8 mouse cellular contexts compared by ENCODE assay signal in genomic region chr3:34081929-34082328, GRCm38 (mm10). TPM values are rescaled to one million over a fixed set of nuclear protein-coding genes. Genes with fewer than 3 reads are reported as not detected.
DNase-seq lines count a peak whose midpoint lies in the region; ATAC-seq and TF ChIP-seq lines count a peak whose summit lies in the region.

No protein-coding gene starts in this region.

- peak overlapping the region; percentile 29 for H3K4me3 ChIP-seq in cerebellum, adult 2 months (replicated peaks; ENCODE audit: insufficient read depth, low read depth, low read length)
- H3K4me3 ChIP-seq in megakaryocyte, embryonic 14.5 days (replicated peaks) = peak overlapping the region; percentile 96
- H3K4me3 ChIP-seq in limb, embryonic 13.5 days = peak overlapping the region; percentile 74
- H3K4me3 ChIP-seq in olfactory bulb, adult 2 months (ENCODE audit: insufficient read depth, low read depth, low read length) = no peak overlapping the region

- H3K9me3 ChIP-seq in megakaryocyte, embryonic 14.5 days = 0 out of 2 replicates have a peak, but pooled peaks cover 4% of the 10 kb centered on the region
- H3K9me3 ChIP-seq in limb, embryonic 13.5 days = no peaks in the 10 kb centered on the region

- 88% methylated on average over 3 of the region's 3 CpGs for WGBS in cerebellum, adult 2 months
- WGBS in limb, embryonic 13.5 days = 79% methylated on average over 3 of the region's 3 CpGs
- 81% methylated on average over 3 of the region's 3 CpGs for WGBS in olfactory bulb, adult 2 months

- H3K27me3 ChIP-seq in cerebellum, adult 2 months (ENCODE audit: control insufficient read depth, insufficient read depth, low read length) = no peaks in the 10 kb centered on the region
- H3K27me3 ChIP-seq in megakaryocyte, embryonic 14.5 days (replicated peaks) = no peaks in the 10 kb centered on the region
- H3K27me3 ChIP-seq in limb, embryonic 13.5 days = no peaks in the 10 kb centered on the region

- 0 out of 2 replicates have a peak overlapping the region, but pooled peaks have one; percentile 76 for H3K9ac ChIP-seq in limb, embryonic 13.5 days

- H3K4me1 ChIP-seq in cerebellum, adult 2 months (ENCODE audit: control insufficient read depth, insufficient read depth, low read length) = peaks cover 15% of the 10 kb centered on the region; the same call in 1 of the 2 replicates
- peaks cover 21% of the 10 kb centered on the region for H3K4me1 ChIP-seq in megakaryocyte, embryonic 14.5 days
- H3K4me1 ChIP-seq in limb, embryonic 13.5 days = peaks cover 17% of the 10 kb centered on the region
- no peaks in the 10 kb centered on the region; the same call in 1 of the 2 replicates for H3K4me1 ChIP-seq in olfactory bulb, adult 2 months (ENCODE audit: control insufficient read depth, insufficient read depth, low read length)

- DNase-seq in cerebellum, adult 2 months = peak in 1 of 2 experiments; percentile 1
- no peak for DNase-seq in cerebellum, postnatal 14 days
- no peak for DNase-seq in spleen, adult 12 weeks (ENCODE audit: low spot score)
- no peak for DNase-seq in adrenal gland, postnatal 14 days

- peaks cover 28% of the 10 kb centered on the region for H3K36me3 ChIP-seq in megakaryocyte, embryonic 14.5 days (replicated peaks; ENCODE audit: low read length)
- H3K36me3 ChIP-seq in limb, embryonic 13.5 days = peaks cover 11% of the 10 kb centered on the region

- no peak overlapping the region for H3K27ac ChIP-seq in cerebellum, adult 2 months (ENCODE audit: insufficient read depth, low read length)
- H3K27ac ChIP-seq in limb, embryonic 13.5 days = no peak overlapping the region
- H3K27ac ChIP-seq in olfactory bulb, adult 2 months (ENCODE audit: insufficient read depth, low read depth, low read length) = 0 out of 2 replicates have a peak overlapping the region, but pooled peaks have one; percentile 10

- no peak for TF ChIP-seq CTCF in cerebellum, adult 2 months (IDR thresholded peaks at IDR 0.05; ENCODE audit: borderline replicate concordance, insufficient read depth, low read depth, low read length)
- no peak for TF ChIP-seq CTCF in olfactory bulb, adult 2 months (IDR thresholded peaks at IDR 0.05; ENCODE audit: insufficient read depth, low read depth, low read length)

- no peak for ATAC-seq in megakaryocyte, adult 5-6 weeks (ENCODE audit: poor library complexity, severe bottlenecking)
- no peak for ATAC-seq in limb, embryonic 13.5 days (ENCODE audit: low FRiP score, low read depth)

- H3K4me2 ChIP-seq in limb, embryonic 13.5 days (replicated peaks) = peak overlapping the region; percentile 68

- no peak for TF ChIP-seq POLR2A in cerebellum, adult 2 months (IDR thresholded peaks at IDR 0.05; ENCODE audit: borderline replicate concordance, insufficient read depth, low read length)
- no peak for TF ChIP-seq POLR2A in olfactory bulb, adult 2 months (IDR thresholded peaks at IDR 0.05; ENCODE audit: insufficient read depth, low read depth, low read length)

RNA-seq across cellular contexts. Expression of gene Dnajc19, which starts 0.8 kb away (rescaled TPM):
- polyA plus RNA-seq in cerebellum, adult 2 months (2012; rRNA removed) = 72.0 and 80.4 TPM in 2 replicates
- polyA plus RNA-seq in megakaryocyte, embryonic 14.5 days (2012; ENCODE audit: insufficient read depth, low replicate concordance) = 23.8 TPM in 1 of 2 replicates, not detected in the other
- 99.4 and 124 TPM in 2 replicates for total RNA-seq in megakaryocyte, adult 5-6 weeks (2015)
- 132 and 137 TPM in 2 replicates for total RNA-seq in megakaryocyte, adult 5-6 weeks (2017)
- 131 and 140 TPM in 2 replicates for polyA plus RNA-seq in limb, embryonic 13.5 days (2015; fragmentation: Nextera tagmentation; extraction: Ambion mirVana)
- not detected in 2 replicates for polyA plus RNA-seq in olfactory bulb, adult 2 months (2012; ENCODE audit: insufficient read depth, insufficient read length, low replicate concordance, missing spikeins)
- 116 and 129 TPM in 2 replicates for total RNA-seq in adrenal gland, postnatal 14 days (2021)
